Mouse (Mus musculus): ENCODE results near the gene Rhbdf2. TPM values are rescaled to one million over a fixed set of nuclear protein-coding genes. Genes with fewer than 3 reads are reported as not detected.
A peak's percentile ranks its signal among the peaks of the same experiment; 100 is the strongest.

The Rhbdf2 gene
- polyA plus RNA-seq, 1 experiment from 2014 or later = 17.9 TPM

GRCm38 (mm10) chr11:116661948-116662377, 35.1 kb upstream of the Rhbdf2 start:
- no peaks in the 10 kb centered on the region for H3K9me3 ChIP-seq (ENCODE audit: control insufficient read depth, low read length)
- ATAC-seq (ENCODE audit: low read depth) = no peak
- H3K27ac ChIP-seq (ENCODE audit: low read length) = no peak overlapping the region
- H3K4me1 ChIP-seq (replicated peaks; ENCODE audit: control insufficient read depth, insufficient read depth, low read length) = peaks cover 47% of the 10 kb centered on the region
- no peak overlapping the region for H3K4me3 ChIP-seq (ENCODE audit: low read length)
- H3K9ac ChIP-seq (ENCODE audit: low read length) = no peak overlapping the region
- no peaks in the 10 kb centered on the region for H3K27me3 ChIP-seq (ENCODE audit: control insufficient read depth, insufficient read depth, low read depth, low read length)
- 45% methylated on average over 8 of the region's 8 CpGs for WGBS
- no peak overlapping the region for H3K4me2 ChIP-seq (ENCODE audit: low read depth, low read length)
- H3K36me3 ChIP-seq (ENCODE audit: control insufficient read depth, insufficient read depth, low read length) = no peaks in the 10 kb centered on the region

- Histone ChIP-seq H3K4me1 (replicated peaks; ENCODE audit: control insufficient read depth, insufficient read depth, low read length) (peaks cover 49% of the 10 kb centered on the region), H3K9ac (ENCODE audit: low read length) (peak overlapping the region; percentile 23; the same call in 1 of the 2 replicates), H3K27me3 (ENCODE audit: control insufficient read depth, insufficient read depth, low read depth, low read length) (no peaks in the 10 kb centered on the region), H3K4me2 (ENCODE audit: low read depth, low read length) (no peak overlapping the region), H3K9me3 (ENCODE audit: control insufficient read depth, low read length) (no peaks in the 10 kb centered on the region), H3K36me3 (ENCODE audit: control insufficient read depth, insufficient read depth, low read length) (no peaks in the 10 kb centered on the region), H3K4me3 (ENCODE audit: low read length) (no peak overlapping the region), H3K27ac (ENCODE audit: low read length) (no peak overlapping the region)
- WGBS = 24% methylated on average over 13 of the region's 13 CpGs
- no peak for ATAC-seq (ENCODE audit: low read depth)
These were observed 34.6 kb upstream of the Rhbdf2 start for GRCm38 (mm10) chr11:116661291-116661947.

- 63% methylated on average over 9 of the region's 9 CpGs for WGBS
- Histone ChIP-seq H3K4me3 (ENCODE audit: low read length) (no peak overlapping the region), H3K27me3 (ENCODE audit: control insufficient read depth, insufficient read depth, low read depth, low read length) (no peaks in the 10 kb centered on the region), H3K36me3 (ENCODE audit: control insufficient read depth, insufficient read depth, low read length) (no peaks in the 10 kb centered on the region), H3K9ac (ENCODE audit: low read length) (no peak overlapping the region), H3K9me3 (ENCODE audit: control insufficient read depth, low read length) (no peaks in the 10 kb centered on the region), H3K4me2 (ENCODE audit: low read depth, low read length) (no peak overlapping the region), H3K27ac (ENCODE audit: low read length) (no peak overlapping the region), H3K4me1 (replicated peaks; ENCODE audit: control insufficient read depth, insufficient read depth, low read length) (peaks cover 46% of the 10 kb centered on the region)
- no peak for ATAC-seq (ENCODE audit: low read depth)
These were observed 33.4 kb upstream of the Rhbdf2 start for GRCm38 (mm10) chr11:116660181-116660580.

- H3K4me2 ChIP-seq (ENCODE audit: low read depth, low read length) = no peak overlapping the region
- H3K36me3 ChIP-seq (ENCODE audit: control insufficient read depth, insufficient read depth, low read length) = no peaks in the 10 kb centered on the region
- no peak for ATAC-seq (ENCODE audit: low read depth)
- 0 out of 2 replicates have a peak overlapping the region, but pooled peaks have one; percentile 95 for H3K27ac ChIP-seq (ENCODE audit: low read length)
- H3K4me1 ChIP-seq (replicated peaks; ENCODE audit: control insufficient read depth, insufficient read depth, low read length) = peaks cover 44% of the 10 kb centered on the region
- peaks cover 9% of the 10 kb centered on the region; the same call in 1 of the 2 replicates for H3K27me3 ChIP-seq (ENCODE audit: control insufficient read depth, insufficient read depth, low read depth, low read length)
- H3K9ac ChIP-seq (ENCODE audit: low read length) = no peak overlapping the region
- WGBS = 77% methylated on average over 15 of the region's 15 CpGs
- no peak overlapping the region for H3K4me3 ChIP-seq (ENCODE audit: low read length)
- H3K9me3 ChIP-seq (ENCODE audit: control insufficient read depth, low read length) = no peaks in the 10 kb centered on the region
These were observed 32.3 kb upstream of the Rhbdf2 start for GRCm38 (mm10) chr11:116659027-116659621.

- Histone ChIP-seq H3K9me3 (ENCODE audit: control insufficient read depth, low read length) (no peaks in the 10 kb centered on the region), H3K4me1 (replicated peaks; ENCODE audit: control insufficient read depth, insufficient read depth, low read length) (peaks cover 48% of the 10 kb centered on the region), H3K27ac (ENCODE audit: low read length) (peak overlapping the region; percentile 95), H3K4me2 (ENCODE audit: low read depth, low read length) (peak overlapping the region; percentile 25), H3K9ac (ENCODE audit: low read length) (0 out of 2 replicates have a peak overlapping the region, but pooled peaks have one; percentile 39), H3K4me3 (ENCODE audit: low read length) (no peak overlapping the region), H3K27me3 (ENCODE audit: control insufficient read depth, insufficient read depth, low read depth, low read length) (peaks cover 16% of the 10 kb centered on the region), H3K36me3 (ENCODE audit: control insufficient read depth, insufficient read depth, low read length) (no peaks in the 10 kb centered on the region)
- peak; percentile 31 for ATAC-seq (ENCODE audit: low read depth)
- 54% methylated on average over 10 of the region's 10 CpGs for WGBS
These were observed 31.4 kb upstream of the Rhbdf2 start for GRCm38 (mm10) chr11:116658238-116658637.

- peak; percentile 93 for ATAC-seq (ENCODE audit: low read depth)
- whole genome bisulfite sequencing = 11% methylated on average over 22 of the region's 22 CpGs
- no peaks in the 10 kb centered on the region for H3K36me3 ChIP-seq (ENCODE audit: control insufficient read depth, insufficient read depth, low read length)
- peak overlapping the region; percentile 95 for H3K27ac ChIP-seq (ENCODE audit: low read length)
- H3K9me3 ChIP-seq (ENCODE audit: control insufficient read depth, low read length) = no peaks in the 10 kb centered on the region
- H3K27me3 ChIP-seq (ENCODE audit: control insufficient read depth, insufficient read depth, low read depth, low read length) = peaks cover 22% of the 10 kb centered on the region
- peak overlapping the region; percentile 67 for H3K9ac ChIP-seq (ENCODE audit: low read length)
- peaks cover 46% of the 10 kb centered on the region for H3K4me1 ChIP-seq (replicated peaks; ENCODE audit: control insufficient read depth, insufficient read depth, low read length)
- H3K4me2 ChIP-seq (ENCODE audit: low read depth, low read length) = peak overlapping the region; percentile 62
- H3K4me3 ChIP-seq (ENCODE audit: low read length) = peak overlapping the region; percentile 41
These were observed 30.7 kb upstream of the Rhbdf2 start for GRCm38 (mm10) chr11:116657311-116658223.

- ATAC-seq (ENCODE audit: low read depth) = peak; percentile 50
These were observed 29.8 kb upstream of the Rhbdf2 start for GRCm38 (mm10) chr11:116656348-116657191.

GRCm38 (mm10) chr11:116654255-116654821, 27.5 kb upstream of the Rhbdf2 start, which contains the start of gene Cygb:
Gene Cygb, minus strand, starts transcription at chr11:116654313.
- peak within 1 kb of the TSS; percentile 61 for H3K4me3 ChIP-seq (ENCODE audit: low read length)
- no peaks in the 10 kb centered on the region for H3K36me3 ChIP-seq (ENCODE audit: control insufficient read depth, insufficient read depth, low read length)
- H3K9me3 ChIP-seq (ENCODE audit: control insufficient read depth, low read length) = no peaks in the 10 kb centered on the region
- H3K9ac ChIP-seq (ENCODE audit: low read length) = peak within 1 kb of the TSS; percentile 74
- H3K27me3 ChIP-seq (ENCODE audit: control insufficient read depth, insufficient read depth, low read depth, low read length) = peaks cover 31% of the 10 kb centered on the region
- peaks cover 26% of the 10 kb centered on the region for H3K4me1 ChIP-seq (replicated peaks; ENCODE audit: control insufficient read depth, insufficient read depth, low read length)
- H3K27ac ChIP-seq (ENCODE audit: low read length) = no peak within 1 kb of the TSS
- 7% methylated on average over 28 of the region's 28 CpGs for WGBS
- no peak for ATAC-seq (ENCODE audit: low read depth)
- H3K4me2 ChIP-seq (ENCODE audit: low read depth, low read length) = peak within 1 kb of the TSS; percentile 98

More at GRCm38 (mm10) chr11:116656348-116657191, 29.8 kb upstream of the Rhbdf2 start:
- peak overlapping the region; percentile 95 for H3K27ac ChIP-seq (ENCODE audit: low read length)
- H3K27me3 ChIP-seq (ENCODE audit: control insufficient read depth, insufficient read depth, low read depth, low read length) = peaks cover 31% of the 10 kb centered on the region
- H3K9me3 ChIP-seq (ENCODE audit: control insufficient read depth, low read length) = no peaks in the 10 kb centered on the region
- peak overlapping the region; percentile 62; the same call in 1 of the 2 replicates for H3K4me2 ChIP-seq (ENCODE audit: low read depth, low read length)
- no peak overlapping the region; the same call in 1 of the 2 replicates for H3K4me3 ChIP-seq (ENCODE audit: low read length)
- 46% methylated on average over 16 of the region's 16 CpGs for WGBS
- H3K36me3 ChIP-seq (ENCODE audit: control insufficient read depth, insufficient read depth, low read length) = no peaks in the 10 kb centered on the region
- peak overlapping the region; percentile 67 for H3K9ac ChIP-seq (ENCODE audit: low read length)
- H3K4me1 ChIP-seq (replicated peaks; ENCODE audit: control insufficient read depth, insufficient read depth, low read length) = peaks cover 36% of the 10 kb centered on the region

All from lung, embryonic 16.5 days (tissue).